Mouse (Mus musculus) frontal cortex, postnatal 10 days (tissue): ENCODE results near the gene Mybpc3.
"Not testable (repeated sequence)": the region's sequence is repeated elsewhere in the genome, so short reads cannot be mapped to it uniquely, and the experiment has no call there.

Source experiments
- DNase-seq, 2 experiments: peaks; one replicate each; pipeline ENCODE4 v3.0.0; 2022; ENCODE audit warnings: low spot score in 2 of 2, mixed read lengths in 1 of 2

Gene Mybpc3

DNA sequence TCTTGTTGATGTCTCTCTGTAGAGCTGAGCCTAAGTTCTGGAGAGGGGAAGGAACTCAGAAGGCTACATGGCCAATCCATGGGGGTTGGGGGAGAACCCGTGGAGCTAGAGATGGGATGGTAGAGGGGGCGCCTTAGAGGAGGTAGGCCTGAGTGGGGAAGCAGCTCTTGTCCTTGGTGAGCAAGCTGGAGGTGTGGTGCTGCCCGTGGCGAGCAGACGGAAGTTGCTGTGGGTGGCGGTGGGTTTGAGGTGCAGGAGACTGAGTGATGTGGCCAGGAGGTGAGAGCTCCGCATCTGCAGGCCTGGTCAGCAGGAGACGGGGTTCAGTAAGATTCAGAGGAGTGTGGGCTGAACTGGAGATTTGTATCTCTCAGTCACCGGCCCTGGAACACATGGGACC is 30.5 kb upstream of the Mybpc3 start:
- DNase-seq, result no peak

DNA sequence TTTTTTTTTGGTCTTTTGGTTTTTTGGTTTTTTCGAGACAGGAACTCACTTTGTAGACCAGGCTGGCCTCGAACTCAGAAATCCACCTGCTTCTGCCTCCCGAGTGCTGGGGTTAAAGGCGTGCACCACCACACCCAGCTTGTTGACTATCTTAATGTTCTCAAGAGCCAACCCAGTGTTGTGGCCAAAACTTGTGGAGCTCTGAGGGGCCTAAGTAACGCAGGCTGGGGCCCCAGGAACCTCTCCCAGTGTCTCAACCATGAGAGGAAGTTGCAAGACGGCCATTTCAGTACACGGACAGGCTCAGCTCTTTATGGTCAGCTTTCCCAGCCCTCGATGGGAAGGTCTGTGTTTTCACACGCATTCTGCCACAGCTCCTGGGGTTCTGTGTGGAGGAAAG is 29.0 kb upstream of the Mybpc3 start:
- DNase-seq, result no peak

DNA sequence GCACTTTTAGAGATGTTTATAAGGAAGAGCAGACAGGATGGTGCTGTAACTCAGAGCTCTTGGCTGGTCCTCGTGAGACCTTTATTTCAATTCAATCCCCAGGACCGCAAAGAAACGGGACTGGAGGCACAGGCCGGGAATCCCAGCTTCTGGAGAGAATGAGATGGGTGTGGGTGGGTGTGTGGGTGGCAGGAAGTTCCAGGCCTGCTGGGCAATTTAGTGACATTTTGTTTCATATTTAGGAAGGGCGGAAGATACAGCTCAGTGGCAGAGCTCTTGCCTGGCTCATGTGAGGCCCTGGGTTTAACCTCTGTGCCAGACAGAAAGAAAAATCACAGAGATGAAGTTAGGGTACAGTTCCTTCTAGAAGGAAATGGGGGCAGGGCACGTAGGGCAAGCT is 27.7 kb upstream of the Mybpc3 start:
- no peak for DNase-seq

DNA sequence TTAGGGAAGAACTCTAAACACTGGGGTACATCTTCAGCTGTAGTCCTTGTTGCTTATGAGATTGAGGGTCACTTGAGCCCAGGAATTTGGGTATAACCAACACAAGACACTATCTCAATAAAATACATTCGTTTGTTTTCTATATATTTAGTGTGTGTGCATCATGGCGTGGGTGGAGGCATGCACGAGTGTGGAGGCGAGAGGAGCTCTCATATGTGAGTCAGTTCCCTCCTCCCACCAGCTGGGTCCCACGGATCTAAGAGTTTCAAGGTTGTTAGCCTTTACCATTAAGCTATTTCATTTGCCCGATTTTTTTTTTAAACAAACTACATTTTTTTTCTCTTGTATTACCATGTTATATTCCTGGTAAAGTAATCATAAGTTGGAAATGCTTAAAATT is 27.1 kb upstream of the Mybpc3 start:
- no peak for DNase-seq

DNA sequence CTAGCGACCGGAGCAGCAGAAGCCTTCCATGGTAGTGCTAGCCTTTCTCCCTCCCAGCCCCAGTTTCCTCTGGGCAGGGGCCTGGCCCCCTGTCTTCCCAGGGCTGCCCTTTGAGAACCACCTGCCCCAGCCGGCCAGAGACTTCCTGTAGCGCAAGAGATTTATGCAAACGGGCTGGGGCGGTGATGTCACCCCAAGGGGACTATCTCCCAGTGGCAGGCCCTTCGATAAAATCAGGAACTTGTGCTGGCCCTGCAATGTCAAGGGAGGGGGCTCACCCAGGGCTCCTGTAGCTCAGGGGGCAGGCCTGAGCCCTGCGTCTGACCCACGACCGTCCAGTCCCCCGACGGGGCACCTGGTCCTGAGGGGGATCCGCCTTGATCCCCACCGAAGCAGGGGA is 21.4 kb upstream of the Mybpc3 start:
- DNase-seq, result no peak

DNA sequence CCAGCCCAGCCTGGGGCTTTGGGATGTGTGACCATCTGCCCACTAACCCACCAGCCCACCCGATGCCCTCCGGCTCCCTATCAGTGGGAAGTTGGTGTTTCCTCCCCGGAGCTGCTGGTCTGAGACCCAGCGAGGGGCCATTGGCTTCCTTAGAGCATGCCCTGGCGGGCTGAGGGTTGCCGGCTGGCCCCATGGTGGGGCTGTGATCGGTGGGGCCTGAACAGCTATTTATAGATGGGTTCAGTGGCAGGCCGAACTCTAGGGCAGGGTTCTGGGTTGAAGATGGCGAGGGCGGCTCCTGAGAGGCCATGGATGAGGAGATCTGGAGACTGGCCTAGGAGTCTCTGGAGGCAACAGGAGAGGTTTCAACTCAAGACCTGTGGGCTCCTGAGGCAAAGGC is 20.9 kb upstream of the Mybpc3 start:
- DNase-seq, result no peak

DNA sequence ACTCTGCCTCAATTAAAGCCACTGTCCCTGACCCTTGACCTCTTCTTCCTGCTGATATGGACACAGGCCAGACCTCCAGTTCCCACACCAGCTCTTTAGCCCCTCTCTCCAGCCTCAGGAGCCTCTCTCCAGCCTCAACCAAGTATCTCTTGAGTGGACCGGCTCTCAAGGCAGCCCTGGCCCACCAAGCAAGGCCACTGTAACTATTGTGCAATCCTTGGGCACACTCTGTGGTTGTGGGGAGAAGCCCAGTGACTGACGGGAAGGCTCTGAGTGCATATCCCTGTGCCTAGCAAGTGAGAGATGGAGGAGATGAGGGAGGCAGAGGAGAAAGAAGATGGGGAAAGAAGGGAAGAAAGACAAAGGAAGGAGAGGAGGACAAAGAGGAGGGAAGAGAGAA is 19.8 kb upstream of the Mybpc3 start:
- no peak for DNase-seq

DNA sequence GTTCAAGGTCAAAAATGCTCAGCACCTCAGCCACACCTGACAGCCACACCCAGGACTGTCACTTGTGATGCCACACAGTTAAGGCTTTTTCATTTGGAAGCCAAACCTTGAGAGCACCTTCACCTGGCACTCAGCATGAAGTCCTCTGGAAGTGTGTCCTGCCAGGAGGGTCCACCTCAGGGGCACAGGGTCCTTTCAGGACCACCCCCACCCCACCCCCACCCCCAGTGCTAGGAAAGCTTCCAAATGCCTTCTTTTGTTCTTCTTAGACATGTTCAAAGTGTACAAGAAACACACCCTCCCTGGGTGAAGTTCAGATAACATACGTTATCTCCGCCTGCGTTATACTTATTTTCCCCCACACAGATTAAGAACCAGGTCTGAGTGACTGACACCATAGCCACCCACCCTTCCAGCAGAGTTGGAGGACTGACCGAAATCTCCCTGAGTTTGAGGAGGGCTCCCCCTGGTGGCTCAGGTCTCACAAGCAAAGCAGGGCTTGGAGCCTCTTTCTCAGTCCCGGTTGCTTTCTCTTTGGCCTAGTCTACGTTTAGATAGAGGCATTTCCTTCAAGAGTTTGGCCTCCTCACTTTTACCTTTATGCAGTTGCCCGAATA is 16.7 kb upstream of the Mybpc3 start:
- peak; percentile 71 to 86 for DNase-seq

DNA sequence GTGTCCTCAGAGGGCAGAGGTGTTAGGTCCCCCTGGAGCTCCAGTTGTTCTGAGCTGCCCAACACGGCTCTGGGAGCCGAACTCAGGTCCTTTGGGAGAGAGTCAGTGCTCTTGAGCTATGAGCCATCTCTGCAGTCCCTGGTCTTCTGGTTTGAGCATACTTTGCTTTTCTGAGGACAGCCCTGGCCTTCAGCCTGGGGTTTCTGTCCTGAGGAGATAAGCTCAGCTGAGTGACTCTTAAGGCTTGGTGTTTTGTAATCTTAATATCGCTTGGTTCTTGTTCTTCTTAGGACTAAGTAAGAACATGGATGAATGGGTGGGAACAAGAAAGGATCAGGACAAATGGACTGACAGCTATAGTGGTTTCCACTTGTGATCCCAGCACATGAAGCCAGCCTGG is 9.8 kb upstream of the Mybpc3 start:
- DNase-seq, result no peak

DNA sequence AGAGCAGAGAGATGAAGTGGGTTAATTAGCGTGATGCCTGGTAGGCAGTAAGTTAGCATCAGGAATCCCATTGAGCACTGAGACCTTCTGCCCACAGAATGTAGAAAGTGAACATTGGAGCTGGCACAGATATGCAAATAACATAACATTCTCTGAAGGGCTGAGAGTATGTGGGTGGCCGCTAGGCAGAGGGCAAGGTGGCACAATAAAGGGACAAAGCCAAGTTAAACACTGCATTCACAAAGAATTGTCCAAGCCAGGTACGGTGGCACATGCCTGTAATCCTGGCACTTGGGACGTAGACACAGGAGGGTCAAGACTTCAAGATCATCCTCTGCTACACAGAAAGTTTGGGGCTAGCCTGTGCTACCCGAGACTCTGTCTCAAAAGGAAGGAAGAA is 8.7 kb upstream of the Mybpc3 start:
- no peak for DNase-seq

DNA sequence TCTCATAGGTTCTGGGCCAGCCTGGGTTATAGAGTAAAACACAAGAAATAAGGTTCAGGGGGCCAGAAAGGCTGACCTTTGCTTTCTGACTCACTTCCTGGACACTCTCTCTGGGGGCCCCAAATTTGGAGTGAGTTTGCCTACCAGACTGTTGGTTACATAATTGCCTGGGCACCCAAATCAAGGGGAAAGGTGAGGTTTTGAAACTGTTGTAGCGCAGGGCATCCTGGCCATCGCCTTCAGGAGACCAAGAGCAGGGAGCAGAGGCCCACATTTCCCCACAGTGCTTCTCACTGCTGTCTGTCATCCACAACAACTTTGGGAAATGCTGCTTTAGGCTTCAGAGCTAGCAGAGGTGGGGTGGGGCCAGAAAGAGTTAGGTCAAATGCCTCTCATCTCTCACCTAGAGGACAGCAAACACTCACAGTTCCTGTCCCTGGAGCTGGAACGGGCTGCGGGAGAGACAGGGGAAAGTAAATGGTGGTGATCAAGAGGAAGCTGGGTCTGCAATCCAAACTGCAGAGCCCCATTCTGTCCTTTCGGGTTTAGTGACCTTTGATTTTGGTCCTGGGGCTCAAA is 8.0 kb upstream of the Mybpc3 start:
- DNase-seq, result no peak

DNA sequence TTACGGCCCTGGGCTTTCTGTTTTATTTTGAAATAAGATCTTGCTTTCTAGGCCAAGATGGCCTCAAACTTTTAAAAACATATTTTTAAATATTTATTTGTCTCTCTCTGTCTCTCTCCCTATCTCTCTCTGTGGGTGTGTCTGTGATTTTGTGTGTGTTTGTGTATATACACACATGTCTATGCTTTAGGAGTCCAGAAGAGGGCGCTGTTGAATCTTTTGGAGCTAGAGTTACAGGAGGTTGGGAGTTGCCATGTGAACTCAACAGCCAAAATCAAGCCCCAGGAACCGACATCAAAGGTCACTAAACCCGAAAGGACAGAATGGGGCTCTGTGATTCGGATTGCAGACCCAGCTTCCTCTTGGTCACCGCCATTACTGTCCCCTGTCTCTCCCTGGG is 7.5 kb upstream of the Mybpc3 start:
- DNase-seq, result no peak

DNA sequence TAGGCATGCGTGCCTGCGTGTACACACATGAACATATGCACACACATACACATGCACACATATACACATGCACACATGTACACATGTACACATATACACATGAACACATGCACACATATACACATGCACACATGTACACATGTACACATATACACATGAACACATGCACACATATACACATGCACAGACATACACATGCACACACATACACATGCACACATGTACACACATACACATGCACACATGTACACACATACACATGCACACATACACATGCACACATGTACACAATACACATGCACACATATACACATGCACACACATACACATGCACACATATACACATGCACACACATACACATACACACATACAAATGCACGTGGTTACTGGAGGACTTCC is 6.1 kb upstream of the Mybpc3 start:
- not testable (repeated sequence) for DNase-seq

DNA sequence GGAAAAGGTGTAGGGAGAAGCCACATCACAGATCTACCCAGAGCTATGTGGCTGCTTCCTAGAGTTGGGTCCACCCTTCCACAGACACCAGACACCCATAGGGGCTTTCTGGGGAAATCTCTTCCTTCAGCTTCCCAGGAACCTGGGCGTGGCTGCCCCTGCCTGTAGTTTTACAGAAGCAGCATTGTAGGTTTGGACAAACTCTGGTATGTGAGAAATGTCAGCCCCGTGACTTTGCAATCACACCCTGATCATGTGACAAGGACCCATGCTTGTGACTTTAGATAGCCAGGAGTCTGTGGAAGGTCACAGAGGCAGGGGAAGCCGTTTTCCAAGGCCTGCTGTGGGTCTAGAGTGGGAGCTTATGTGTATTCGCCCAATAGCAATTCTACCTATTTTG is 5.5 kb upstream of the Mybpc3 start:
- no peak for DNase-seq

DNA sequence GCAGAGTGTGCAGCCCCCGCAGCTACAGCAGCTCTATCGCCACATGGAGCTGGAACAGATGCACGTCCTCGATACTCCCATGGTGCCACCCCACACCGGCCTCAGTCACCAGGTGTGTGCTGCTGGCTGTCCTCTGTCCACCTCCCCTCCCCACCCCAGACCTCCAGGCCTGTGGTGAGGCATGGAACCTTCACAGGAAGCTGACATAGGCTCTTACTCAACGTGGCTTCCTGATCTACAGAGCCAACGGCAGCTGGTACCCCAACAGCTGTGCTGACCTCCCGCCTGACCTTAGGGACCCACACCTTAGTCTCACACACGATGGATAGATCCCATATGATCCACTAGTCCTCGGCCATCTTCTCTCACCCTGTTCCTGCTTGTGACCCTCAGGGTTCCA is 4.6 kb upstream of the Mybpc3 start:
- no peak for DNase-seq

DNA sequence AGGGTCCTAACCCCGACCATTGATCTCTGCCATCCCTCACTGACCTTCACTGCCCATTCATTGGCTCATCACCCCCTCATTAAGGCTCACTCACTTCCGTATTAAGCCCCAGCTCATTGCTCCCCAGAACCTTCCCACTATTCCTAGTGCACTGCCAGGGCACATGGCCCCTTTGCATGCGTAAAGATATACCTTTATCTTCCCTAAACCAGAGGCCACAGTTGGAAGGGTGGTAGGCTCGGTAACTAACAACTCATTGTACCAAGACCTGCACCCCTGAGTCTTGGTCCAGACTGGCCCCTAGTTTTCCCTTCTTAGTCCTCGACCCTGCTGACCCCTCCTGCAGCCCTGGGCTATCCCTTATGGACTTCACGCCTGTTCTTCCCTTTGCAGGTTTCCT is 4.1 kb upstream of the Mybpc3 start:
- DNase-seq, result no peak

DNA sequence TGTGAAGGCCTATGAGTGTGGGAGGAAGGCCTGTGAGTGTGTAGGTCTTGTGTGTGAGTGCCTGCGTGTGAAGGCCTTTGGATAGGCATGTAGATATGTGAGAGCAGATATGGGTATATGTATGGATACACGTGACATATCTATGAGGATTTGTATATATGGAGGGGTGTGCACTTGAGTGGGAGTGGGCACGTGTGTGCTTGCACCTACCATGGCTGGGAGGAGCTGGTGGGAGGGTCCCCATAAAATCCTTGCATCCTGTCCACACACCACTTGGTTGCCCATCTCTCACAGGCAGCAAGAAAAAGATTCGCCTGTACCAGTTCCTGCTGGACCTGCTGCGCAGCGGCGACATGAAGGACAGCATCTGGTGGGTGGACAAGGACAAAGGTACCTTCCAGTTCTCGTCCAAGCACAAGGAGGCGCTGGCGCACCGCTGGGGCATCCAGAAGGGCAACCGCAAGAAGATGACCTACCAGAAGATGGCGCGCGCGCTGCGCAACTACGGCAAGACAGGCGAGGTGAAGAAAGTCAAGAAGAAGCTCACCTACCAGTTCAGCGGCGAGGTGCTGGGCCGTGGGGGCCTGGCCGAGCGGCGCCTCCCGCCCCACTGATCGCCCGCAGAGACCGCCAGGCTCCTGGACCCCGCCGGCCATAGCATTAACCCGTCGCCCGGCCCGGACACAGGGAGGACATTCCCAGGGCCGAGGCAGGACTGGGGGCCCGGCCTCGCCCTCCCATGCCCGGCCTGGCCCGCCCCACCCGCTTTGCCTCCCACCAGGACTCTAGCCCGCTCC is 3.0 kb upstream of the Mybpc3 start:
- peak; percentile 66 to 85 for DNase-seq

DNA sequence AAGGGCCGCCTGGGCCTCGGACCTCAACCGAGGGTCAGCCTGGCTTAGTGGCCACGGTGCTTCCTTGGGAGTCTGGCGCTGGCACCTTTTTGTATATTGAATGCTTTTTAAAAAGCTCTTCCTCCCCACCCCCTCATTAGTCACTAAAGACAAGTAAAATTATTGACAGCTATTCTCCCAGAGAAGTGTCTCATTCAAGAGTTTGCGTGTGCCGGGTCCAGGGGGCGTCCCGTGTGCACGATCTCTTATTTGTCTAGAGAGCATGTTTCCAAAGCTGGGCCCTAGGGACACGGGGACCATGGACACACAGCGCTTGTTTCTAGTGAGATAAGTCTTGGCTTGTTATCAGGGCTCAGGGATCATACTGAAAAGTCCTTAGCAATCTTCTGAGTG is 2.4 kb upstream of the Mybpc3 start:
- no peak for DNase-seq

DNA sequence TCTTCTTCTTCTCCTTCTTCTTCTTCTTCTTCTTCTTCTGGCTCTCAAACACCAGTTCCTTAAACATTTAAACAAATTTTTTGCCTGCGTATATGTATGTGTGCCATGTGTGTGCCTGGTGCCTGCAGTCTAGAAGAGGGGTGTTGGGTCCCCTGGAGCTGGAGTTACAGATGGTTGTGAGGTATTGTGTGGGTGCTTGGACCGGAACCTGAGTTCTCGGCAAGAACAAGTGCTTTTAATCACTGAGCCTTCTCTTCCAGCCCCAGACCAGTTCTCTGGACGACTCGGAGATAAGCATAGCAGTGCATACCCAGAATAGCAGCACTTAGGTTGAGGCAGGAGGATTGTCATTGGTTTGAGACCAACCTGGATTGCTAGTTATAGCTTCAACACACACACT is 1.1 kb upstream of the Mybpc3 start:
- DNase-seq, result no peak

DNA sequence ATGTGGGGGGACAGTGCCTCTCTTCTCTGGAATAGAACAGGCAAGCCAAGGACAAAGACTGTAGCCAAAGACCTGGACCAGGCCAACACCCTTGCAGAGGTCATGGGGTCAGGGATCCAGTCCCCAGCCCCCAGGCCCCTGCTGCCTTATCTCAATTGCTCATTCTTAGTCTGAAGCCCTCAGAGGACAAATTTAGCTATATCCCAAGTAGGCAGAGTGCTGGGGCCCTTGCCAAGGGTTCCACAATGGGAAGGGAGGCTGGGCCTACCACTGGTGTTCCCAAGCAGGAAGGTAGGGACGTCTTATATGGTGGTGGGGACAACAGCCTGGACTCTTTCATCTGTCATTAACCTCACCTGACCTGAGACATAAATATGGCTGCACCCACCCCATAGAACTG is 703 bp downstream of the Mybpc3 start:
- DNase-seq, result no peak

DNA sequence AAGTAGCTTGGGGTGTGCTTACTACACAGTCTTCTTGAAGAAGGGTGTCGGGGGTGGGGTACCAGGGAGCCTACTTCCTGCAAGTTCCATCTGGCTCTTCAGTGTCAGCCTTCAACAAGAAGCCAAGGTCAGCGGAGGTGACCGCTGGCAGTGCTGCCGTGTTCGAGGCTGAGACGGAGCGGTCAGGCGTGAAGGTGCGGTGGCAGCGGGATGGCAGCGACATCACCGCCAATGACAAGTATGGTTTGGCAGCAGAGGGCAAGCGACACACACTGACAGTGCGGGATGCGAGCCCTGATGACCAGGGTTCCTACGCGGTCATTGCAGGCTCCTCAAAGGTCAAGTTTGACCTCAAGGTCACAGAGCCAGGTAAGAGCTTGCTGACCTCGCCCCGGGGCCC is 1.1 kb downstream of the Mybpc3 start:
- DNase-seq, result no peak

DNA sequence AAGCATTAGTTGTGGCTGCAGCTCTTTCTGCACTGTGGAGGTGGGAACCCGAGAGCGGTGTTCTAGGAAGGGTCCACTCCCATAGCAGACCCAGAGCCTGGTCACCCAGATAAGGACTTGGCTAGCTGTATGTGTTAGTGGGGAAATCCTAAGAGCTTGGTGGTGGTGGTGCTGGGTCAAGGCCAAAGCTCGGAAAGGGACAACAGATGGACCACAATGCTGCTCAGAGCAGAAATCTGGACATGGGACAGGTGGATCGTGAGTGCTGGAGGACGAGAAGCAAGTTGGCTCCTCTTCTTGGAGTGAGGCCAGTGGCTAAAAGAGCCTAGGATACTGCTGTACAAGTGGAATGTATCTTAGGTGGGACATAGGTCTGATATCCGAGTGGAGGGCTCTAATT is 1.6 kb downstream of the Mybpc3 start:
- no peak for DNase-seq

DNA sequence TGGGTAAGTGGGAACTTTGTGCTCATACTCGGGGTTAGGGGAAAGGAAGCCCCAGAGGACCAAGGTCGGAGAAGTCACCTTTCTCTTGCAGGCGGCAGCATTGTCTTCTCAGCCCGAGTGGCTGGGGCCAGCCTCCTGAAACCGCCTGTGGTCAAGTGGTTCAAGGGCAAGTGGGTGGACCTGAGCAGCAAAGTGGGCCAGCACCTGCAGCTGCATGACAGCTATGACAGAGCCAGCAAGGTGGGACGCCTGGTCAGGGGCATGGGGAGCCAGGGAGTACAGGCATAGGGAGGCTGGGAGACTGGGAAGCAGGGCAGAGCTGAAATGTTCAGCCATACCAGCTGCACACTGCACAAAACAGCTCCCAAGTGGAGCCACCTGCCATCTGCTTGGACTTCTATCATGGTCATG is 2.3 kb downstream of the Mybpc3 start:
- DNase-seq, result no peak
